Mouse (Mus musculus): ENCODE measurements around the gene Alyref.

The Alyref gene

DNA sequence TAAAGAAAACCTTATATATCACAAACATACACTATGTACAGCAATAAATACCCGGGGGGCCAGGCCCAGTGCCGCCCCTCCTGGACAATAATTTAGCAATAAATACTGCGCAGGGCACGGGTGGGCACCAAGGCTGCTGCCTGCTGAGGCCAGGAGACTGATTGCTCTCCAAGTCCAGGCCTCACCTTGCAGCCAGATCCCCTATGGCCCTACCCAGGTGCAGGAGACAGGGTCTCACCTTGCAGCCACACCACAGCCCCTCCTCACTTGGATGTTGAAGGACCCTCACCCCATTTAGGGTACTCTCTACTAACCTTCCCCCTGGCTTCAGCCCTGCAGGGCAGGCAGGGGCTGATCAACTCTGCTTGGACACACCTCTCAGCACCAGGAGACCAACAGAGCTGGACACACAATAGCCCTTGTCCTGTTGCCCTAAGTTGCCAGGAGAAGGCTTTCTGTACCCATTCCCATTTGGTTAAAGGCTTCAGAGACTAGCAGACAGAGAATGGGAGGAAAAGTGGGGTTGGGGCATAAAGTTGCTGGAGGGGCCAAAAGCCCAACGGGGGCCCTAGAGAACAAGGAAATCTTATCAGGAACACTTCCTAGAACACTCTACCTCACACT is 27.1 kb upstream of the Alyref start, which contains the start of gene Sirt7:
TSS of gene Sirt7 (minus strand) at position 89 of the 624 bp plus-strand sequence.
- DNase-seq: no peak

- peak; percentile 89 to 90 for DNase-seq
These were observed 26.5 kb upstream of the Alyref start for GRCm38 (mm10) chr11:120624680-120625111.

DNA sequence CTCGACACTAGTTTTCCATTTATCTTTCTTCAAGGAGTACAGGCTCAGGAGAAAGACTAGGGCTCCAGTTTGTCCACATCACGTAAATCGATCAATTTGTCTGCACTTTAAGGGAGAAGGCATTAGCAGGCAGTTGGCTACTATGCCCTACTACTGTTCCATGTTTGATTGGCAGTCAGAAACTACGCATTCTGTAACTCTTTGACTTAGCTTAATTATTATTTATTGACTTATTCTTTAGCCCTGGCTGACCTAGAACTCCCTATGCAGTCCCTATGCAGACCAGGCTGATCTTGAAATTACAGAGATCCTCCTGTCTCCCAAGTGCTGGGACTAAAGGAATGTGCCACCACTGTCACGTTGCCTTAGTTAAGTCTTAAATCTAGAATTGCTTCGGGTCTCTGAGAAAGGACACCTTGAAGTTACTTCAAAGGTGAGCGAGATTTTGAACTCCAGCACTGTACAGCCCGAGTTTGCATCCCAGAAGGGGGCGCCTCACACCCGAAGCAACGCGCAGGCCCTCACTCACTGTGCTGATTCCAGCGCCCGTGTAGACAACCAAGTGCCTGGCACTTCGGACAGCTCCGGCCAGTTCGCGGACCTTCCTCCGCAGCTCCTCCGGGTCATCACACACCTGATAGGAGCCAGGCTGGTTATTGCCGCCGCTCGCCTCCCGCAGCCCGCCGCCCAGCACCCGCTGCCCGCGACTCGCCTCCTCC is 26.0 kb upstream of the Alyref start:
- DNase-seq: peak; percentile 69 to 77

- DNase-seq: no peak
These were observed 24.6 kb upstream of the Alyref start for GRCm38 (mm10) chr11:120622805-120623204.

- no peak for DNase-seq
These were observed 22.0 kb upstream of the Alyref start for GRCm38 (mm10) chr11:120620195-120620594.

- no peak for DNase-seq
These were observed 20.7 kb upstream of the Alyref start for GRCm38 (mm10) chr11:120618619-120619535.

GRCm38 (mm10) chr11:120617519-120618112 is 19.5 kb upstream of the Alyref start, which contains the start of gene Pcyt2:
Gene Pcyt2, minus strand, starts transcription at chr11:120617936.
- peak; percentile 97 for DNase-seq

- DNase-seq: peak in 1 of 2 experiments; percentile 28
These were observed 18.6 kb upstream of the Alyref start for GRCm38 (mm10) chr11:120616617-120617294.

DNA sequence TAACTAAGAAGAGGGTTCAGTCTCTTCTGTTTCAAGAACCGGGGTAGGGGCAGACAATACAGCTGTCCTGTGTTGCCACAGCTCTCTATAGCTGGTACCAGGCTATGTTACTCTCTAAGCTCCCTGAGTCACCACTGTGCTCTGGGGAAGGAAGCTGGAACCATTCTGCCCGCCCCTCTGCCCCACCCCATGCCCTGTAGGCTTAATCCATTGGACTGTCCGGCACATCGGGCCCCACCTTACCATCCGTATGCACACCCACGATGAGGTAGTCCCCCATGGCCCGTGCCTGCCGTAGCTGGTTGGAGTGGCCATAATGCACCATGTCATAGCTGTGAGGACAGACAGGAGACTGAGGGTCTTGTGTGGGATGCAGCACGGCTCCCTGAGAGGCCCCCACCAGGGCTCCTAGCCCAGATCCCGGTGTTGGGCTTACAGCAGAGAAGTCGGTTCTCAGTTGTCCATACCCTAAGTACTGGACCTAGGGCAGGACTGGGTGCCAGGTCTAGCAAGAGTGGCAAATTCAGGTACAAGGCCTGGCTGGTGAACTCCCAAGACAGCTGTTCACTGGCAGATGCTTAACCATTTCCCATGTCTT is 17.5 kb upstream of the Alyref start:
- DNase-seq: no peak

DNA sequence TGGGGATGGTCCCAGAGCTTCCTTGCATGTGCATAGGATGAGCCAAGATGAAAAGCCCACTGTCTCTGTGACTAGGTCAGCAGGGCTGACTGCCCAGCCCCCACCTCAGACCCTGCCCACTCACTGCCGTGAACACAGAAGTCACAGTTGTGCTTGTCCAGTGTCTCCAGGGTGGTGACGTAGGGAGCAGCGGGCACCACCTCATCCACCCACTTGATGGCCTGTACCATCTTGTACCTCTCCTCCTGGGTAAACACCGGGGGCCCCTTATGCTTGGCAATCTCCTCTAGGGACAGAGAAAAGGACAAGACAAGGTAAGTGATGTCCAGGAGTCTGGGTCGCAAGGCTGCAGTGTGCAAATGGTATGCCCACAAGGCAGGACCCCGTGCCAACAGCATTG is 17.0 kb upstream of the Alyref start:
- no peak for DNase-seq

DNA sequence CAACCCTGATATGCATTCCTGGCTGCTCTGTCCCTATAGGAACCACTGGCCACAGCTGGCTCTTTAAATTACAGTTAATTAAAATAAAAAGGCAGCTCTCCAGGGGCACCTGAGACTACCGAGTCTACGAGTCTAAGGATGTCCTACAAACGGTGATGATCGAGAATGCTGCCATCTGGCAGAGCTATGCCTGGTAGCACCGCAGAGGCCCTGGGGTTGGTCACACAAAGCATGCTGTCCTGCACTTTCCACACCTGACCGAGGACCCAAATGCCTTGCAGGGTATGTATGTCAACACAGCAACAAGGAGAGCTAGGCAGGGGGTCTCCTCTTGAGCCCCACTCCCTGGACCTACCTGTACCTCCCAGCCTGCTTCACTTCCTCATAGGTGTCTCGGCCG is 15.8 kb upstream of the Alyref start:
- peak in 1 of 2 experiments; percentile 39 for DNase-seq

- peak in 1 of 2 experiments; percentile 26 for DNase-seq
These were observed 15.4 kb upstream of the Alyref start for GRCm38 (mm10) chr11:120613481-120613972.

GRCm38 (mm10) chr11:120612763-120613162 is 14.6 kb upstream of the Alyref start:
- peak; percentile 96 to 97 for DNase-seq

- DNase-seq: no peak
These were observed 12.4 kb upstream of the Alyref start for GRCm38 (mm10) chr11:120610477-120611046.

- no peak for DNase-seq
These were observed 11.1 kb upstream of the Alyref start for GRCm38 (mm10) chr11:120609250-120609649.

- DNase-seq: peak in 1 of 2 experiments; percentile 32
These were observed 10.3 kb upstream of the Alyref start, which contains the start of gene Npb for GRCm38 (mm10) chr11:120608241-120609034. Gene Npb, plus strand, starts transcription at chr11:120608477.

- no peak for DNase-seq
These were observed 8.6 kb upstream of the Alyref start for GRCm38 (mm10) chr11:120606764-120607163.

- DNase-seq: no peak
These were observed 7.5 kb upstream of the Alyref start for GRCm38 (mm10) chr11:120605667-120606066.

DNA sequence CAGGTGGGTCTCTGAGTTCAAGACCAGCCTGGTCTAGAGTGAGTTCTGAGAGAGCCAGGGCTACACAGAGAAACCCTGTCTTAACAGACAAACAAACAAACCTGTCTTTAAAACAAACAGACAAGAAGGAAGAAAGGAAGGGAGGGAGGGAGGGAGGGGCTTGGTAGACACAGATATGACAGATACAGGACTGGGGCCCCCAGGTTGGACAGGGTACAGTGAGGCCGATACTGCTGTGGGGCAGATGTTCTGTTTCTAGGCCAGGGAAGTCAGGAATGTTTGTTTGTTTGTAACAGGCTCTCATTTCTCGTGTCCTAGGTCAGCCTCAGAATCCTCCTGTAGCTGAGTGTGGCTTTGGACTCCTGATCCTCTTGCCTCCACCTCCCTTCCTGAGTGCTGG is 5.4 kb upstream of the Alyref start:
- no peak for DNase-seq

- DNase-seq: no peak
These were observed 2.6 kb upstream of the Alyref start for GRCm38 (mm10) chr11:120600716-120601115.

All from cerebellum, postnatal 14 days (tissue).